Mouse (Mus musculus): Measurements from ENCODE around the gene Vmn1r217.
"Not testable (repeated sequence)": the region's sequence is repeated elsewhere in the genome, so short reads cannot be mapped to it uniquely, and the experiment has no call there.

Vmn1r217 gene

DNA sequence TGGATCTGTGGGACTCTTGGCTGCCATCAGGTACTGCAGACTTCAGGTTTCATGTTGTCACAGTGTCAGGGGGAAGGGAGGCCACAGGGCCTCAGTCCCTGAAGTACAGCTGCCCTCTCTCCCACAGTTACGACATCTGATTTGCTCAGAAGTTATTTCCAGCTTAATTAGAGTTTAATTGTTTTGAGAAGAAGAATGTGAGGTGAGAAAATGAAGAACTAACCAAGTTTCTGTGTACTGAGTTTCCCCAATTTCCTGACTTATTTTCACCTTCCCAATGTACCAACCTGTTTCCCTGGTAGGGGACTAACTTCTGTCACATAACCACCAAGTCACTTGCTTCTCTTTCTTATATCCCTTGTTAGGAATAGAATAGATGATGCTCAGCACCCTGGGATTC, at the start of gene Vmn1r217:
TSS of gene Vmn1r217 (minus strand) at position 101 of the 400 bp plus-strand sequence.
- DNase-seq (ENCODE audit: low read depth, low spot score): not testable (repeated sequence)

DNA sequence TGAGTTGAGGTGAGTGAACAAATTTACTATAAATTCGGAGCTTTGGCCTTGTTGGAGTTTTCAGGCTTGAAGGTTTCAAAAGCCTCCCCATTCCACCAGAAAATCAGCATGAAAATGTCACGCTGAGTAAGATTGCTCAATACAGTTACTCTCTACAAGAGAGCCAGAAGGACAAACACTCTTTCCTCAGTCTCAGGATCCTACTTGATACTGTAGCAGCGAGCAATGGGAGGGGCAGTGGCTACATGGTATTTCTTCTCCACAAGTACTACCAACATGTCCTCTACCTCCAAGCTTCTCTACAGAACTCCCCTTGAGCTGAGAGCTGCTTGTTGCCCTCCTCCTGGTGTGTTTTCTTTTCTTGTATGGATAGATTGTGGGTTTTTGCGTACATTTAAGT, 48.4 kb upstream of the Vmn1r217 start:
- not testable (repeated sequence) for DNase-seq (ENCODE audit: low read depth, low spot score)

DNA sequence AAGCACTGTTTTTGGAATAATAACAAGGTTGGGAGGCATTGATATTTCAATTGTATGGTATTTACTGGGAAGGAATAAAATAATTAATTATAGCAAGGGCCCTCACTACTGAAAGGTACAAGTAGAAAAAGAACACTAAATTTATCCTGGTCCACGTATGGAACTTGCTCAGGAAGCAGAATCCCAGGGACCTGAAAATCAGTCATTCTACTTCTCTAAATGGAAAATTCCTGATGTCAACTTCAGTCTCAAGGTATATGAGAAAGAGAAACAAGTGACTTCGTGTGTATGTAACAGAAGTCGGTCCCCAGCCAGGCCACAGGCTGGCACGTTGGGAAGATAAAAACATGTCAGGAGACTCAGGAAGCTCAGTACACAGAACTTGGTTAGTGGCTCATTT, 41.0 kb upstream of the Vmn1r217 start, which contains the start of gene Vmn1r219:
TSS of gene Vmn1r219 (plus strand) at position 301 of the 400 bp plus-strand sequence.
- no peak for DNase-seq (ENCODE audit: low read depth, low spot score)

DNA sequence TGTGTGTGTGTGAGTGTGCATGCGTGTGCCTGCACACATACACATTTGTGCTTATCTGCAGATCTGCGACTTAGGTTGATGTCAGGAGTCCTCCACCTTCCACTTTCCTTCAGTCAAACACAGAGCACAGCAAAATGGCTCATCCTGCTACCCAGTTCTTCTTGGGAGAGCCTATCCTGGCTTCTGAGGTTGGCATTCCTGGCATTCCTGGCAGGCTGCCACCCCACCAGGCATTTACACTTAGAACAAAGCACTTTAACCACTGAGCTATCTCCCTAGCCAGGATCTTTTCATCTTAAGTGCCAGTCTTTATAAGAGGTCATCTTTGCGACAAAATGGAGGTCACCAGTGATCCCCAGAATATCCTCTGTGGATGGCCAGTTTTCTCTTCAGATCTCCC, 39.8 kb upstream of the Vmn1r217 start:
- no peak for DNase-seq (ENCODE audit: low read depth, low spot score)

DNA sequence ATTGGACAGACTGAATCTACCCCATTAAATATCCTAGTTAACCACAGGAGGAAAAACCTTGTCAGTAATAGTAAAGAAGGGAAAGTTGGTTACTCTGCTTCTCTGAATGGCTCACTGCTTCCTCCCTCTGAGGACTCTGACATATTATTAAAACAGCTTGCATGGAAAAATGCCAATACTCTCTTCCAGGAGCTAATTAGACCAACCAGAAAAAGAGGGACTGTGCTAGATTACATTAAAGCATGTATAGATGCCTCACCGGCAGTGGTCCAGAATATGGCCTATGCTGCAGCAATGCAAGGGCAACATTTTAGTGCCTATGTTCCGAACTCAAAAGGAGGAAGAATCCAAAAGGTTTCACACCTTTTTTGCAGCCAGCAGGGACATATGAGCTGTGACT, 20.9 kb upstream of the Vmn1r217 start:
- DNase-seq (ENCODE audit: low read depth, low spot score): no peak

DNA sequence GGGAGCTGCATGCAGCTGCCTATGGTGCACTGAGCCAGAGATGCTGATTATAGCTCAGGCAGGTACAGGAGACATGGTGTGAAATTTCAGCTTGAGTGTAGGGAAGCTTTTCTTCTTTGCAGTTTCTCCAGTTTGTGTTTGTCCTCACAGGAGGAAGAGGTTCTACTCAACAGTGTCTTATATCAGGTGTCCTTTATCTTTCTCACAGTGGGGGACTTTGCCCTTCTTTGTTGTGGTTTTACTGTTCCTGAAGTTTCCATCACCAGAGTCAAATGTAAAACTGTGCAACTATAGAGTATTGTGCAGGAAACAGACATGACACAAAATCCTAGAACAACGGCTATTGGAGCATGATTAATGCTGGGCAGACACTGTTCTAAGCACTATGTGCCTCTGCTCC, 15.5 kb upstream of the Vmn1r217 start:
- no peak for DNase-seq (ENCODE audit: low read depth, low spot score)

DNA sequence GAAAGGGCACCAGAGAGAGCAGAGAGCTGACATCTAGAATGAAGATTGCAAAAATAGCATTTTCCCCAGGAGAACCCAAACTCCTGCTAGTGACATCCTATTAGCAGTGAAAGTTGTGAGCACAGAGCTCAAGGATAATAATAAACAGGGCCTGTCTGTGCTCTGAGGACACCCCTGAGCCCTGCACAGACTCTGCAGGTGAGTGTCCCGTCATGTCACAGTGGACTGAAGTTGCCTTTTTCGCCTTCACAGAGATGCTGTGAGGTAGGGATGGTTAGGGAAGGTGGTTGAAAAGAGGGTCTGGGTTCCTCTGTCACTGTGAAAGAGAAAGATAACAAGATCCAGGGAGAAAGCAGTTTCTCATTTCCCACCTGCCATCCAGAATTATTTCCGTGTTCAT, 15.1 kb upstream of the Vmn1r217 start, which contains the start of gene Vmn1r218:
TSS of gene Vmn1r218 (plus strand) at position 57 of the 400 bp plus-strand sequence.
- no peak for DNase-seq (ENCODE audit: low read depth, low spot score)

DNA sequence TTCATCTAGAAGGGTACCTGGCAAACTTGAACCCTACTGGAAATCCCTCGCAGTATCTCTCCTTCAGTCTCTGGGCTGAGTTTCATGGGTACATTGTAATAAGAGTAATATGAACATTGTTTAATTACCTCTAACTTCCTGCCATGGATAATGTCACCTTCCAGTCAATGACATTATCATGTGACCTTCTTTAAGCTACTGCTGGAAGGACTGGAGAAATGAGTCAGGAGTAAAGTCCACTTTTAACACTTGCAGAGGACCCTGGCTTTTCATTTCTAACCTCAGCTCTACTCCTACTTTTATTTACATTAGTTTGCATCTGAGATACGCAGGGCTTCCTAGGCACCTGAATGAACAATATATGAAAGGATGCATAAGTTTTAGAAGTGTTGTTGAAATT, 2.6 kb upstream of the Vmn1r217 start:
- DNase-seq (ENCODE audit: low read depth, low spot score): no peak

DNA sequence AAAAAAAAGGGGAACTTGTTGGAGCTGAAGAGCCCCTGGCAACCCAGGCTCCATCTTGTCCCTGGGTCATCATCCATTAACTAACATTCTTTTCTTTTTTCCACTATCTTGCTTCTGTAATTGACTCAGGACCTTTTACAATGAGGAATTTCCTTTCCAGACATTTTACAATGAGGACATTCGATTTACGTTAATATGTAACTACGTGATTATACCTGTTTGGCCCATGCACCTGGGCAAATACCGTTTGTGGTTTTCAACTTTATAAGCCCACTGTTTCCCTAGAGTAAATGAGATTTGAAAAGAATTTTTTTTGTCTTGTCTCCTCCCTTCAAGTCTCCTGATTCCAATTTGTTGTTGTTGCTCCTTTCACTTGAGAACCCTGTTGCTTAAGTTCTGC, 23.6 kb downstream of the Vmn1r217 start:
- no peak for DNase-seq (ENCODE audit: low read depth, low spot score)

DNA sequence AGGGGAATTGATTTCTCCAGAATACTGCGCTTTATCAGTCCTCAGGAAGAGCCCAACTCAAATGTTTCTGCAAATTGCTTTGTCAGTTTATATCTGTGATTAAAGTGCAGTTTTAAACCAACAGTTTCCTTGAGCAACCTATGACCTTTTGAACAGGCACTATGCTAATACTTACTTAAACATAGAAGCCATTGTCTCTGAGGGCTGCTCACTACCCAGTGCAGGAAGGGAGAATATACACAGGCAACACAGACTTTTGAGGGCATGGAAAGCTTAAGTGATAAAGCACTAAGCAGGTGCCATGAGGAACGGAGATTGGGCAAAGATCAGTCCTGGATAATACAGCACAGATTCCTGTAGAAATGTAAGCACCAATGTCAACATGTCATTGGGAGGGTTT, 48.7 kb downstream of the Vmn1r217 start:
- no peak for DNase-seq (ENCODE audit: low read depth, low spot score)

DNA sequence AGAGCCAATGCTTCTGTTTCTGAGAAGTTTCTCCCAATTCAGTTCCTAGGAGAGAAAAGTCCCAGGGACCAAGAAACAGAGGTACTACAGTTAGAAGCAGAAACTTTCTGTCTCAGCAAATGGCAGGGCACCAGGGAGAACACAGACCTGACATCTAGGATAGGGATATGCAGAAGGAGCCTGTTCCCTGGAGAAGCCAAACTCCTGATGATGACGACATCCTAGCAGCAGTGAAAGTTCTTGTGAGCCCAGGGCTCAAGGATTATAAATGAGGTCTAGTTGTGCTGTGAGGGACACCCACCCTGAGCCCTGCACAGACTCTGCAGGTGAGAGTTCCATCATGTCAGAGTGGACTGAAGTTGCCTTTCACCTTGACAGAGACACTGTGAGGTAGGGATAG, 50.3 kb downstream of the Vmn1r217 start, which contains the start of gene Vmn1r215:
TSS of gene Vmn1r215 (plus strand) at position 301 of the 400 bp plus-strand sequence.
- no peak for DNase-seq (ENCODE audit: low read depth, low spot score)

DNA sequence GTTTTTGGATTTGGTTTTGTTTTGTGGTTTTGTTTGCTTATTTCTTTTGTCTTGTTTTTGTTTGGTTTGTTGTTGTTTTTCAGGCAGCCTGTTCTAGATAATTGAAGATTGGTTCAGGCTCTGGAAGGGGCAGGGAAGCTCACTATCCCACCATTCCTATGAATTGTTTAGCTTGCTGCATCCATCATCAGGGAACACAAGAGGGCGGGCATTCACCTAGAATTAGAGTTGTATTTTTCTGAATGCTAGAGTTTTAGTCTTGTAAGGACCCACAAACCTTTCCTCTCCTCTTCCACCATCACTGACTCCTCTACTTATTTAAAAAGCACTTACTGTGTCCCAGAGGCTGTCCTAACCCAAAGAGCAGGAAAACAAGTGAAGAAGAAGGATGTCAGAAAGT, 60.2 kb downstream of the Vmn1r217 start:
- DNase-seq (ENCODE audit: low read depth, low spot score): no peak

Measured in retina, adult 2 months (tissue).